Mouse (Mus musculus) spleen, adult 2 months (tissue): ENCODE measurements around the gene Nemf.

Experiments
- CTCF ChIP-seq: fragments of 200-500 bp; IDR thresholded peaks from 2 replicates; pipeline ENCODE4 v1.5.1; 2011; ENCODE audit warnings: mild to moderate bottlenecking, inconsistent platforms; ENCODE audit not compliant: insufficient read depth, insufficient read length, insufficient replicate concordance; ENCODE audit errors: extremely low read depth
- POLR2A ChIP-seq: fragments of 200-500 bp; IDR thresholded peaks from 2 replicates; pipeline ENCODE4 v1.6.1; 2011; ENCODE audit warnings: low read depth, low read length, inconsistent platforms

DNA sequence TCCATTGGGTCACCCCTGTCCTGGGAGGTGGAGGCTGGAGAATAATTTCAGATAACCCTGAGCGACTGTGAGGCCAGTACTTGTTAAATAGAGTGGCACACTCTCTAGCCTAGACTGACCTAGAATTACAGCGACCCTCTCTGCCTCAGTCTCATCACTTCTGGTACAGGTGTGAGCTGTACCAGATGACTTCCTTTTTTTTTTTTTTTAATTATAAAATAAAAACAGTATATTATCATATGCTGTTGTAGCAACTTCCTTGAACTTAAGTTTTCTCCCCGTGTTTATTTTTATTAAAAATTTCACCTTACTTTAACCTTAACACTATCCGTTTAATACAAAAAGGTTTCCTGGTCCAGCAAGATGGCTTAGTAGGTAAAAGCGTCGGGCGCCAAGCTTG, 14.0 kb upstream of the Nemf start:
- TF ChIP-seq CTCF, result no peak
- no peak for TF ChIP-seq POLR2A
